Mouse (Mus musculus) E14TG2a.4 (cell line): ENCODE data around the gene Pth1r.

ENCODE experiments used
- CTCF ChIP-seq: conservative IDR thresholded peaks from 2 replicates; pipeline ENCODE4 v1.5.1; 2014; ENCODE audit warnings: low read length
- NANOG ChIP-seq: IDR thresholded peaks from 2 replicates; pipeline ENCODE4 v1.6.1; 2014; ENCODE audit warnings: borderline replicate concordance, low read length, mixed read lengths

GRCm38 (mm10) chr9:110781731-110782130 lies 34.8 kb upstream of the Pth1r start:
- TF ChIP-seq CTCF = no peak
- TF ChIP-seq NANOG = no peak
